Mouse (Mus musculus) neural tube, postnatal 0 days (tissue): ENCODE data around the gene Ccdc12. TPM values are rescaled to one million over a fixed set of nuclear protein-coding genes. Genes with fewer than 3 reads are reported as not detected.

ENCODE experiments used
- microRNA-seq: library from miRNA; unstranded; fragments of <30 nt; microRNA quantifications from one replicate; pipeline ENCODE4, GENCODE M21; 2016
- polyA plus RNA-seq: library from polyadenylated mRNA; unstranded; fragments of >200 nt; fragmentation: Nextera tagmentation; extraction: Ambion mirVana; gene quantifications from 2 replicates; pipeline ENCODE4 v1.2.1, GENCODE M21; 2015

Ccdc12 gene
- 101 and 106 TPM in 2 replicates for polyA plus RNA-seq

DNA sequence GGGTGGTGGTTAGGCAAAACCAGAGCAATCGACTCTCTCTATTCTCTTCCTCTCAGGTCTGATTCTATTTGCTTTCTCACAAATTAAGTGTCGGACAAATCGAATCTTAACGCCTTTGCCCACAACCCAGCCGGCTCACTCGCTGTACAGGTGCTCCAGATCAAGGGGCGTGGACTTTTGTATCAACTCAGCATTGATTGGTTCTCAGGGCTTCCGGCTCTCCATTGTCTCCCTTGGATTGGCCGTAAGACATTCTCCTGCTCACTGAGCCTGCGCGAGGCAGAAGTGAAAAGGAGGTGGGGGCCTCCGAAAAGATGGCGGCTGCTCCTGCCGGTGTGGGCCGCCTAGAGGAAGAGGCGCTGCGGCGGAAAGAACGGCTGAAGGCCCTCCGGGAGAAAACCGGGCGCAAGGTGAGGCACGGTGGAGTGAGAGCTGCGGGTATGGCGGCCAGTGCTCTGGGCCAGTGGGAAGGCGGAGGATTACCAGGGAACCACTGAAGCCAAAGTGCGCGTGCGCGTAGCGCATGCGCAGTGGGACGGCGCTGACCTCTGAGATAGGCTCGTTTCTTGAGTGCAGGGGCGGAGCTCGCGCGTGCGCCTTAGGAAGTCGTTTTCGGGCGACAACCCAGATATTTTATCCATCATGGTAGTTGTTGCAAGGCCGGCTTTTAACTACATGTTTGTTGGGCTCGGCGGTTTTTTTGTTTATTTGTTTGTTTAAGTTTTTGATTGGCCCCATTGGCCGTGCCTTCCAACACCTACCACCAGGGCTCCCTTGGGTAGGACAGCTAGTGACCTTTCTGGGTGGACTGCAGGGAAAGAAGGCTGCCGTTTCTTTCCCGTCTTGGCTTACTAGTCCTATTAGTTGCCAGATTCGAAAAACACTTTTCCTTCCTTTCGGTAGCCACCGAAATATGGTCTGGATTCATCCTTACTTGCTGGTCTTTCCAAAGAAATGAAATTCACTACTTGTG is at the start of gene Ccdc12:
TSS of gene Ccdc12 (plus strand) at position 255 of the 973 bp plus-strand sequence.

DNA sequence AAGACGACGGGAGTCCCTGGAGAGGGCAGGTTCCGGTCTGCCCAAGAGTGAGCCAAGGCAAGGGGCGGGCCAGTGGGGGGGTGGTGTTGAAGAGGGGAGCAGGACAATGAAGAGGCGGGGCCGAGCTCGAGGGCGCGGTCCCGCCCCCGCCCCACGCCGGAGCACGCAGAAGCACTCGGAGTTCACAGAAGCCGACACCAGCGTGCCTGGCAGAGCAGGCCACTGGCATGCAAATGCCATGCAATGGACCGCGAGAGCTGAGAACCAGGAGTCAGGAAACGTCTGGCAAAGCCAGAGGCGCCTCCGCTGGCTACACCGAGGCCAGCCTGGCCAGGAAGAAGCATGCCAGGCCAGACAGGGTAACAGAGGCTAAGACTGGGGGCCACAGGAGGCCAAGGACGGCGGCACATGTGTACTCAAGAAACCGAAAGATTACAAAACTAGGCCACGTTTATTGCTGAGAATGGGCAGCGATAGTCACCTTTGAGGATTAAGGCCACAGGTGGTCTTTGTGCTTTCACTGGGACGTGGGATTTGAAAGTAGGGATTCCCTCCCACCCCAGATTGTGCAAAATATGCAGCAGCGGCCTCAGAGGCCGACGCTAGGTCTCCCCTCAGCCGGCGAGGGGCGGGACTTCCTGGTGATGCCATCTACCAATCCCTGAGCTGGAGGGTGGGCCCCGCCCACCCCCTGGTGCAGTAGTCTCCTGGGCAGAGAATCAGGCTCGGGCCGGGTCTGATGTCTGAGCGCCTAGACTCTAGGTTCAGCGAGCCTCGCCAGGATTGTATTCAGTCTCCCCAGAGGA is 31.7 kb upstream of the Ccdc12 start, which contains the start of gene Nradd:
TSS of gene Nradd (minus strand) at position 92 of the 806 bp plus-strand sequence.

DNA sequence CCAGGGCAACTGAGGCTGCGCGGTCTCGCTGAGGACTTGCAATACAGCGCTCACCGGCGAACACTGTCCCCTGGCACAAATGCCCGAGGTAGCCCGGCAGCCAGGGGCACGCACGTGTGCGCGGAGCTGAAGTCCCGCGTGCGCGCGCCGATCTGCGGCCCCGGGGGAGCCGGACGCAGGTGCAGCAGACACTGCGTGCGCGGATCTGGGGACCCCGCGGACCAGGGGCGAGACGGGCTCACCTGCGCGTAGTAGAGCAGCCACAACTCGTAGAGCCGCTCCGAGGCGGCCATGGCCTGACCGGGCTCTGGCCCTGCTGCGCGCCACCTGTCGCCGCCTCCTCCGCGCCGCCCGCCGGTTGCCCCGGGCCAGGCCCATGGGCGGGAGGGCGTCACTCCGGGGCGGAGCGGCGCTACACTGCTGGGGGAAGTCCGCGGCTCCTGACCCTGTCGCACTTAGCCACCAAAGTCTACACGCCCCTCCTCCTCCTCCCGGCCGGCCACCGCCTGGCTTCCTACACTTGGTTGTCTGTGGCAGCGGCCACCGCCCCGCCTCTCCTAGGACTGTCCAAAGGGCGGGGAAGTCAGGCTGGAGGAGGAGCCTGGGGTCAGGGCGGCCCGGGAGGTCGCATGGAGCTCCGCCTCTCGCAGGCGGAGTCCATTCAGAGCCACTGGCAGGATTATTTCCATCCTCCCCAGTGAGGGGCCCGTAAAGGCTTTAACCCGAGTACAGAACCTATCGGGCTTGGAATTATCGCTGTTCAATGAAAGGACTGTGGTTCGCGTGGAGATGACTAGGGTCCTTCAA is 2.4 kb upstream of the Ccdc12 start, which contains the start of gene Nbeal2:
TSS of gene Nbeal2 (minus strand) at position 507 of the 807 bp plus-strand sequence.

DNA sequence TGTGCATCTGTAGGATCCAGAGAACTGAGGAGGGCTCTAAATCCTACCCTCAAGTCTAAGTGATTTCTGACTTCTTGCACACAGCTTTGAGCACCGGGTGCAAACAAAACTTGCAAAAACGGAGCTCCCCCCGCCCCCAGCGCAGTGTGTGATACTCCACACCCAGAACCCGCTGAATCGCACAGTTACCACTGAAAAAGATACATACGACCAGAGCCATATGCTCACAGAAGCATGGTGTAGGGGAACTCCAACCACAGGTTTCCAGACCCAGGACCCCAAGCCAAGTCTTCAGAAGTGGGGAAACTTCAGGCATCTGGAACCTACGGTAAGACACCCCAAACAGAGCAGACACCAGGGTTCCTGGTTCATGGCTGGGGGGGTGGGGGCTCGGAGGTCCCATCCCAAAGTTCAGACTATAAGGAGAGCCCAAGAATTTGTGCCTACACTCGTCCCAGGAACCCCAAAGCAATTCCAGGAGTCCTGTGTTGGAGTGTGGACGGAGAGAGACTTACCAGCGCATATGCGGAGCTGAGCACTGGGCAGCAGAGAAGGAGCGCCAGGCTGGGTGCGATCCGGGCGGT is 85.5 kb downstream of the Ccdc12 start, which contains the start of gene Myl3:
TSS of gene Myl3 (plus strand) at position 151 of the 584 bp plus-strand sequence.

DNA sequence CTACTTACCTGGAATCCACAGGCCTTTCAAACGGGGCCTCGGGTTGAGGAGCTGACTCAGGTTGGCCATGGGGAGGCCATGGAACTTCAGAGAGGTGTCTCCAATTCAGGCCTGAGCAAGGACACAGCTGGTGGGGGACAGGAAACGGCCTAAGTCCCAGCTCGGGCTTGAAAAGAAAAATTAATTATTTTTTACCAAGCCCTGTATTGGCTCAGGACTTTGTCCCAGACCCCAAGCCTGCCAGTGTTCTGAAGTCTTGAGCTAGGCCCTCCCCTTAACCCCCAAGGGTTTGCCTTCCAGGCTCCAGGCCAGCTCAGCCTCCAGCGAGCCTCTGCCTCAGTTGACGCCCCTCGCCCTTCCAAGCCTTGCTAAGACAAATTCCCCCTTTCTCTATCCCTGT is 90.7 kb downstream of the Ccdc12 start, which contains the start of gene Pth1r:
TSS of gene Pth1r (minus strand) at position 185 of the 400 bp plus-strand sequence.

Small RNA genes lying within 50 kb of the gene (microRNA-seq; reads per million reads assigned to microRNA genes)
- not detected for gene Mir8107

Other genes starting within 250 kb of the Ccdc12 start
- gene Ptpn23, start 248.3 kb upstream of the Ccdc12 start, polyA plus RNA-seq: 14.0 and 18.4 TPM in 2 replicates
- 0.56 and 2.1 TPM in 2 replicates for gene Ngp, start 236.8 kb upstream of the Ccdc12 start, polyA plus RNA-seq
- gene Klhl18, start 179.8 kb upstream of the Ccdc12 start, polyA plus RNA-seq: 16.3 and 19.2 TPM in 2 replicates
- 3.1 and 3.5 TPM in 2 replicates for gene Kif9, start 179.5 kb upstream of the Ccdc12 start, polyA plus RNA-seq
- gene Setd2, start 123.9 kb upstream of the Ccdc12 start, polyA plus RNA-seq: 25.1 and 28.1 TPM in 2 replicates
- gene Nradd, start 32.1 kb upstream of the Ccdc12 start, polyA plus RNA-seq: 20.0 and 21.8 TPM in 2 replicates
- gene Nbeal2, start 2.3 kb upstream of the Ccdc12 start, polyA plus RNA-seq: 3.2 and 4.8 TPM in 2 replicates
- 0.68 and 1.3 TPM in 2 replicates for gene Myl3, start 85.4 kb downstream of the Ccdc12 start, polyA plus RNA-seq
- gene Pth1r, start 90.6 kb downstream of the Ccdc12 start, polyA plus RNA-seq: 15.6 and 16.3 TPM in 2 replicates
- not detected in 2 replicates for gene Prss42, start 141.7 kb downstream of the Ccdc12 start, polyA plus RNA-seq
- gene Prss44, start 157.5 kb downstream of the Ccdc12 start, polyA plus RNA-seq: 0.23 TPM in 1 of 2 replicates, not detected in the other
- gene Prss43, start 170.2 kb downstream of the Ccdc12 start, polyA plus RNA-seq: 0.14 TPM in 1 of 2 replicates, not detected in the other
- gene Prss45, start 178.1 kb downstream of the Ccdc12 start, polyA plus RNA-seq: 0.13 TPM in 1 of 2 replicates, not detected in the other
- not detected in 2 replicates for gene Prss46, start 188.0 kb downstream of the Ccdc12 start, polyA plus RNA-seq
- 1.5 and 2.2 TPM in 2 replicates for gene Prss50, start 201.5 kb downstream of the Ccdc12 start, polyA plus RNA-seq
- gene Als2cl, start 223.4 kb downstream of the Ccdc12 start, polyA plus RNA-seq: 5.5 and 6.2 TPM in 2 replicates
- 15.2 and 18.3 TPM in 2 replicates for gene Tmie, start 223.6 kb downstream of the Ccdc12 start, polyA plus RNA-seq